In genomic region chr12:57084519-57084918, GRCm38 (mm10) we compare ENCODE assay signal across 22 mouse cellular contexts.
DNase-seq lines count a peak whose midpoint lies in the region; ATAC-seq and TF ChIP-seq lines count a peak whose summit lies in the region.
"Had no signal": no experiment of that assay in that cellular context is flagged by ENCODE, and none has a peak within 500 bp of the region (broad histone marks: within the 10 kb centered on the region; RNA-seq: fewer than 3 reads in every experiment).

No protein-coding gene starts in this region.

- H3K27ac ChIP-seq in forebrain, embryonic 11.5 days (ENCODE audit: low read depth, low read length) = no peak overlapping the region
- H3K27ac ChIP-seq in forebrain, postnatal 0 days (ENCODE audit: low read depth, low read length) = no peak overlapping the region
- H3K27ac ChIP-seq in hindbrain, embryonic 12.5 days = no peak overlapping the region
- H3K27ac ChIP-seq in hindbrain, embryonic 13.5 days = no peak overlapping the region
- H3K27ac ChIP-seq in midbrain, embryonic 12.5 days (replicated peaks) = no peak overlapping the region
- H3K27ac ChIP-seq in midbrain, embryonic 15.5 days = no peak overlapping the region
- H3K27ac ChIP-seq: embryonic facial prominence, embryonic 13.5 days; heart, embryonic 10.5 days; intestine, embryonic 15.5 days had no signal

- H3K4me2 ChIP-seq in forebrain, embryonic 11.5 days (ENCODE audit: low read depth, low read length, severe bottlenecking) = no peak overlapping the region
- no peak overlapping the region for H3K4me2 ChIP-seq in forebrain, postnatal 0 days (ENCODE audit: low read depth)
- H3K4me2 ChIP-seq in hindbrain, embryonic 12.5 days (replicated peaks) = no peak overlapping the region
- H3K4me2 ChIP-seq in hindbrain, embryonic 13.5 days = no peak overlapping the region
- no peak overlapping the region for H3K4me2 ChIP-seq in midbrain, embryonic 12.5 days (replicated peaks)
- no peak overlapping the region for H3K4me2 ChIP-seq in midbrain, embryonic 15.5 days
- H3K4me2 ChIP-seq: embryonic facial prominence, embryonic 13.5 days; intestine, embryonic 15.5 days had no signal

- no peak for DNase-seq in forebrain, embryonic 11.5 days (ENCODE audit: low spot score)
- DNase-seq in forebrain, postnatal 0 days = no peak
- peak; percentile 19 for DNase-seq in brain, embryonic 14.5 days (ENCODE audit: low read depth)
- DNase-seq: adrenal gland, postnatal 14 days; cerebellum, adult 18-20 months; cerebellum, adult 9-11 months; cerebellum, postnatal 36 days; gastrocnemius, postnatal 10 days; heart, adult 18-20 months; heart, postnatal 10 days; heart, postnatal 4 days had no signal

- no peaks in the 10 kb centered on the region for H3K9me3 ChIP-seq in forebrain, embryonic 11.5 days (ENCODE audit: control insufficient read depth, low read length)
- H3K9me3 ChIP-seq in forebrain, postnatal 0 days (ENCODE audit: low read length) = no peaks in the 10 kb centered on the region
- H3K9me3 ChIP-seq in hindbrain, embryonic 12.5 days (replicated peaks) = no peaks in the 10 kb centered on the region
- H3K9me3 ChIP-seq in hindbrain, embryonic 13.5 days = no peaks in the 10 kb centered on the region
- H3K9me3 ChIP-seq in midbrain, embryonic 12.5 days = no peaks in the 10 kb centered on the region
- no peaks in the 10 kb centered on the region for H3K9me3 ChIP-seq in midbrain, embryonic 15.5 days
- H3K9me3 ChIP-seq: embryonic facial prominence, embryonic 13.5 days; heart, embryonic 10.5 days; intestine, embryonic 15.5 days had no signal

- no peak for TF ChIP-seq CTCF in forebrain, postnatal 0 days (IDR thresholded peaks at IDR 0.05; ENCODE audit: low read depth)
- no peak for TF ChIP-seq CTCF in brain, embryonic 14.5 days (IDR thresholded peaks at IDR 0.05; ENCODE audit: borderline replicate concordance, extremely low read depth, insufficient read depth, insufficient read length)

- H3K4me1 ChIP-seq in forebrain, embryonic 11.5 days (replicated peaks; ENCODE audit: control insufficient read depth, insufficient read depth, low read length) = peaks cover 2% of the 10 kb centered on the region; the same call in 1 of the 2 replicates
- H3K4me1 ChIP-seq in forebrain, postnatal 0 days (ENCODE audit: insufficient read depth) = no peaks in the 10 kb centered on the region
- peaks cover 3% of the 10 kb centered on the region for H3K4me1 ChIP-seq in hindbrain, embryonic 12.5 days
- H3K4me1 ChIP-seq in hindbrain, embryonic 13.5 days (replicated peaks) = 0 out of 2 replicates have a peak, but pooled peaks cover 4% of the 10 kb centered on the region
- H3K4me1 ChIP-seq in midbrain, embryonic 12.5 days = peaks cover 9% of the 10 kb centered on the region
- H3K4me1 ChIP-seq in midbrain, embryonic 15.5 days = no peaks in the 10 kb centered on the region
- H3K4me1 ChIP-seq: embryonic facial prominence, embryonic 13.5 days; heart, embryonic 10.5 days; intestine, embryonic 15.5 days had no signal

- no peak overlapping the region for H3K9ac ChIP-seq in forebrain, embryonic 11.5 days (ENCODE audit: low read length)
- no peak overlapping the region for H3K9ac ChIP-seq in forebrain, postnatal 0 days
- no peak overlapping the region for H3K9ac ChIP-seq in hindbrain, embryonic 12.5 days
- H3K9ac ChIP-seq in hindbrain, embryonic 13.5 days = no peak overlapping the region
- H3K9ac ChIP-seq in midbrain, embryonic 12.5 days (replicated peaks) = no peak overlapping the region
- no peak overlapping the region for H3K9ac ChIP-seq in midbrain, embryonic 15.5 days
- H3K9ac ChIP-seq: embryonic facial prominence, embryonic 13.5 days; intestine, embryonic 15.5 days had no signal

- no peak overlapping the region for H3K4me3 ChIP-seq in forebrain, embryonic 11.5 days (ENCODE audit: low read depth, low read length)
- no peak overlapping the region for H3K4me3 ChIP-seq in forebrain, postnatal 0 days (ENCODE audit: low read depth, low read length)
- H3K4me3 ChIP-seq in hindbrain, embryonic 12.5 days = no peak overlapping the region
- no peak overlapping the region for H3K4me3 ChIP-seq in hindbrain, embryonic 13.5 days
- no peak overlapping the region for H3K4me3 ChIP-seq in midbrain, embryonic 12.5 days
- no peak overlapping the region for H3K4me3 ChIP-seq in midbrain, embryonic 15.5 days
- H3K4me3 ChIP-seq: embryonic facial prominence, embryonic 13.5 days; heart, embryonic 10.5 days; intestine, embryonic 15.5 days had no signal

- 0 out of 2 replicates have a peak, but pooled peaks have one; percentile 15 for ATAC-seq in forebrain, embryonic 11.5 days (replicated peaks; ENCODE audit: low FRiP score)
- ATAC-seq in forebrain, postnatal 0 days = no peak
- ATAC-seq in hindbrain, embryonic 12.5 days (ENCODE audit: low FRiP score) = 0 out of 2 replicates have a peak, but pooled peaks have one; percentile 43
- no peak for ATAC-seq in hindbrain, embryonic 13.5 days (ENCODE audit: low FRiP score)
- peak; percentile 60 for ATAC-seq in midbrain, embryonic 12.5 days (ENCODE audit: low FRiP score, low read depth)
- no peak for ATAC-seq in midbrain, embryonic 15.5 days (replicated peaks)
- ATAC-seq: activated CD4-positive, CD25-positive, alpha-beta regulatory T cell, adult 4 months; forebrain, embryonic 14.5 days; intestine, embryonic 15.5 days; Patski had no signal

- TF ChIP-seq POLR2A in brain, embryonic 14.5 days (IDR thresholded peaks at IDR 0.05; ENCODE audit: borderline replicate concordance, extremely low read depth, insufficient read depth, insufficient read length, poor library complexity, severe bottlenecking) = no peak

- H3K27me3 ChIP-seq in forebrain, embryonic 11.5 days (ENCODE audit: control insufficient read depth, insufficient read depth, low read length) = no peaks in the 10 kb centered on the region
- no peaks in the 10 kb centered on the region for H3K27me3 ChIP-seq in forebrain, postnatal 0 days (ENCODE audit: insufficient read depth, low read length)
- no peaks in the 10 kb centered on the region for H3K27me3 ChIP-seq in hindbrain, embryonic 12.5 days
- no peaks in the 10 kb centered on the region for H3K27me3 ChIP-seq in hindbrain, embryonic 13.5 days
- no peaks in the 10 kb centered on the region for H3K27me3 ChIP-seq in midbrain, embryonic 12.5 days
- no peaks in the 10 kb centered on the region for H3K27me3 ChIP-seq in midbrain, embryonic 15.5 days (replicated peaks)
- H3K27me3 ChIP-seq: CH12.LX; embryonic facial prominence, embryonic 13.5 days; intestine, embryonic 15.5 days had no signal

- no peaks in the 10 kb centered on the region for H3K36me3 ChIP-seq in forebrain, embryonic 11.5 days (ENCODE audit: control insufficient read depth, insufficient read depth, low read length)
- no peaks in the 10 kb centered on the region for H3K36me3 ChIP-seq in forebrain, postnatal 0 days (ENCODE audit: insufficient read depth)
- no peaks in the 10 kb centered on the region for H3K36me3 ChIP-seq in hindbrain, embryonic 12.5 days
- H3K36me3 ChIP-seq in hindbrain, embryonic 13.5 days = no peaks in the 10 kb centered on the region
- no peaks in the 10 kb centered on the region for H3K36me3 ChIP-seq in midbrain, embryonic 12.5 days
- no peaks in the 10 kb centered on the region for H3K36me3 ChIP-seq in midbrain, embryonic 15.5 days (replicated peaks)
- H3K36me3 ChIP-seq: embryonic facial prominence, embryonic 13.5 days; heart, embryonic 10.5 days; intestine, embryonic 15.5 days had no signal

- WGBS in forebrain, embryonic 11.5 days = 35% methylated on average over 3 of the region's 3 CpGs
- 14% methylated on average over 3 of the region's 3 CpGs for WGBS in forebrain, postnatal 0 days
- 14% methylated on average over 3 of the region's 3 CpGs for WGBS in hindbrain, embryonic 12.5 days
- WGBS in hindbrain, embryonic 13.5 days = 10% methylated on average over 3 of the region's 3 CpGs
- 19% methylated on average over 3 of the region's 3 CpGs for WGBS in midbrain, embryonic 12.5 days
- WGBS in midbrain, embryonic 15.5 days = 9% methylated on average over 3 of the region's 3 CpGs

Comparison
In these comparisons a context has a peak if more than half of its experiments do, and no peak if none do; other contexts are left out.
1. ATAC-seq: peak in forebrain, embryonic 11.5 days (single experiment), hindbrain, embryonic 12.5 days (single experiment) and midbrain, embryonic 12.5 days (single experiment); none in forebrain, postnatal 0 days (single experiment), hindbrain, embryonic 13.5 days (single experiment) and midbrain, embryonic 15.5 days (single experiment).